Mouse (Mus musculus): Measurements from ENCODE around the gene Ino80d.

DNA sequence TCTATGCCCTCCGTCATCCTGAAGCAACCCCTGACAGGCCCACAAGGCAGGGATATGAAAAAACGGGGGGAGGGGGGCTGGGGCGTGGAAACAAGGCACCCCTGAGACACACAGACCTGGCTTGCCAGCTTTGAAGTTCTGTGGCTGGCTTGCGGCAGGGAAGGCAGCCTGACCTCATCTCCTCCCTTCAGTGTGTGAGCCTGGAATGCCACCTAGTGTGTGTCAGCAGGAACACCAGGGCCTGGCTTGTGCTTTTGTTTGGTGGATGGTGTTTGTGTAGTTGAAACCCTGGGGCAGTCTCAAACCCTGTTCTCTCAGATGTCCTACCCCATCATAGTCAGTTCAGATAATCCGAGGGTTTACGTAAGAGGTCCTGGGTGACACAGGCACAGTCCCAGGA, 150.2 kb downstream of the Ino80d start:
- TF ChIP-seq CTCF (IDR thresholded peaks at IDR 0.05; ENCODE audit: low read depth, low read length) (0 out of 2 replicates have a peak, but pooled peaks have one; percentile 4), GATA1 (IDR thresholded peaks at IDR 0.05; ENCODE audit: borderline replicate concordance, low read length) (no peak), TAL1 (conservative IDR thresholded peaks at IDR 0.05; ENCODE audit: low read depth, low read length) (no peak), POLR2AphosphoS5 (IDR thresholded peaks at IDR 0.05; ENCODE audit: insufficient replicate concordance, low read depth, low read length) (no peak), GATA2 (IDR thresholded peaks at IDR 0.05; ENCODE audit: borderline replicate concordance, low read depth, low read length) (no peak)
